Comparison of ENCODE assay signal across 8 mouse cellular contexts in the genomic region with DNA sequence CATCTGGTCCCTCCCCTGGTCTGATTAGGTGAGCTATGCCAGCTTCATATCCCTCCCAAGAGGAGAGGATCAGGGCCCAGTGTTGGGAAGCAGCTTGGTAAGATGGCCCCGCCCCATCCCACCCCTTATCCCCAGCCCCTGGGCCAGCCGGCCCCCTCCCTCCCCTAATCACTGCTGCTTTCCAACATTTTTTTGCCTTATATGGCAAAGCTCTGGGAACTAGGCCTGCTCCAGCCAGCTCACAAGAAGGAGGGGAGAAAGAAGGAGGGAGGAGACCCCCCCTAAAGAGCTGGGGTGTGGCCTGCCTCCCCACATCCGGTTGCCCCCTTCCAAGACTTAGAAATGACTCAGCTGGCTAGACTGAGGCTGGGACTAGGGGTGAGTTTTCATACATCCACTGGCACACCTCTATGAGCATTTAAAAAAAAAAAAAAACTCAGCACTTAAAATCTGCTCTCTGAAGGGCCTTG. TPM values are rescaled to one million over a fixed set of nuclear protein-coding genes. Genes with fewer than 3 reads are reported as not detected.
DNase-seq lines count a peak whose midpoint lies in the region; ATAC-seq lines count a peak whose summit lies in the region.

No protein-coding gene starts in this region.

- 0 out of 2 replicates have a peak, but pooled peaks have one; percentile 15 for ATAC-seq in forebrain, embryonic 11.5 days (replicated peaks; ENCODE audit: low FRiP score)
- peak; percentile 35; the same call in 1 of the 2 replicates for ATAC-seq in limb, embryonic 11.5 days (ENCODE audit: insufficient number of reproducible peaks, low FRiP score, low TSS enrichment, low read depth)
- ATAC-seq in midbrain, embryonic 11.5 days (ENCODE audit: low FRiP score) = peak; percentile 43

- 33% methylated on average over 3 of the region's 3 CpGs for WGBS in forebrain, embryonic 11.5 days
- WGBS in limb, embryonic 11.5 days = 18% methylated on average over 3 of the region's 3 CpGs
- WGBS in midbrain, embryonic 11.5 days = 27% methylated on average over 2 of the region's 3 CpGs

- H3K27me3 ChIP-seq in forebrain, embryonic 11.5 days (ENCODE audit: control insufficient read depth, insufficient read depth, low read length) = no peaks in the 10 kb centered on the region
- H3K27me3 ChIP-seq in limb, embryonic 11.5 days (ENCODE audit: control insufficient read depth, insufficient read depth, low read length) = no peaks in the 10 kb centered on the region
- no peaks in the 10 kb centered on the region for H3K27me3 ChIP-seq in midbrain, embryonic 11.5 days (ENCODE audit: control insufficient read depth, insufficient read depth, low read length)

- no peak overlapping the region for H3K27ac ChIP-seq in forebrain, embryonic 11.5 days (ENCODE audit: low read depth, low read length)
- no peak overlapping the region for H3K27ac ChIP-seq in limb, embryonic 11.5 days (replicated peaks; ENCODE audit: low read depth, low read length)
- no peak overlapping the region; the same call in 1 of the 2 replicates for H3K27ac ChIP-seq in midbrain, embryonic 11.5 days (ENCODE audit: low read depth, low read length)

- peak; percentile 64 to 67 for DNase-seq in adrenal gland, adult (ENCODE audit: inconsistent age in 2 of 2, low spot score in 1 of 2)
- DNase-seq in adrenal gland, postnatal 4 days (ENCODE audit: low spot score in 2 of 2) = no peak
- peak; percentile 45 for DNase-seq in T-cell, adult 2 months (ENCODE audit: low spot score)
- DNase-seq in forebrain, embryonic 11.5 days (ENCODE audit: low spot score) = peak; percentile 63
- DNase-seq in heart, postnatal 36 days = peak; percentile 52 to 56
- DNase-seq in limb, embryonic 11.5 days (ENCODE audit: low spot score) = peak; percentile 68
- no peak for DNase-seq in midbrain, embryonic 11.5 days (ENCODE audit: low spot score, missing footprints)
- DNase-seq in thymus, postnatal 0 days (ENCODE audit: low spot score) = peak; percentile 61

- H3K4me2 ChIP-seq in forebrain, embryonic 11.5 days (ENCODE audit: low read depth, low read length, severe bottlenecking) = peak overlapping the region; percentile 61
- H3K4me2 ChIP-seq in limb, embryonic 11.5 days (ENCODE audit: low read depth, severe bottlenecking) = peak overlapping the region; percentile 60
- peak overlapping the region; percentile 71 for H3K4me2 ChIP-seq in midbrain, embryonic 11.5 days

- no peaks in the 10 kb centered on the region for H3K9me3 ChIP-seq in forebrain, embryonic 11.5 days (ENCODE audit: control insufficient read depth, low read length)
- no peaks in the 10 kb centered on the region for H3K9me3 ChIP-seq in limb, embryonic 11.5 days (ENCODE audit: control insufficient read depth, low read length)
- H3K9me3 ChIP-seq in midbrain, embryonic 11.5 days (ENCODE audit: control insufficient read depth, low read length) = no peaks in the 10 kb centered on the region

- no peaks in the 10 kb centered on the region for H3K4me1 ChIP-seq in forebrain, embryonic 11.5 days (replicated peaks; ENCODE audit: control insufficient read depth, insufficient read depth, low read length)
- no peaks in the 10 kb centered on the region for H3K4me1 ChIP-seq in limb, embryonic 11.5 days (ENCODE audit: control insufficient read depth, insufficient read depth, low read length)
- 0 out of 2 replicates have a peak, but pooled peaks cover 3% of the 10 kb centered on the region for H3K4me1 ChIP-seq in midbrain, embryonic 11.5 days (ENCODE audit: control insufficient read depth, insufficient read depth, low read length)

- peaks cover 3% of the 10 kb centered on the region; the same call in 1 of the 2 replicates for H3K36me3 ChIP-seq in forebrain, embryonic 11.5 days (ENCODE audit: control insufficient read depth, insufficient read depth, low read length)
- H3K36me3 ChIP-seq in limb, embryonic 11.5 days (ENCODE audit: control insufficient read depth, insufficient read depth, low read length) = peaks cover 8% of the 10 kb centered on the region; the same call in 1 of the 2 replicates
- H3K36me3 ChIP-seq in midbrain, embryonic 11.5 days (ENCODE audit: control insufficient read depth, insufficient read depth, low read length) = peaks cover 10% of the 10 kb centered on the region; the same call in 1 of the 2 replicates

- intact Hi-C loops in heart, postnatal 36 days (cut with DNase I) = loop anchor here (5.0 kb wide), 2 partner anchors 108 to 127 kb away; partner anchors contain the start of gene Lage3

- H3K9ac ChIP-seq in forebrain, embryonic 11.5 days (ENCODE audit: low read length) = peak overlapping the region; percentile 76
- peak overlapping the region; percentile 0 for H3K9ac ChIP-seq in limb, embryonic 11.5 days (ENCODE audit: low read length)
- H3K9ac ChIP-seq in midbrain, embryonic 11.5 days (ENCODE audit: low read length) = peak overlapping the region; percentile 73

- H3K4me3 ChIP-seq in forebrain, embryonic 11.5 days (ENCODE audit: low read depth, low read length) = peak overlapping the region; percentile 54
- H3K4me3 ChIP-seq in limb, embryonic 11.5 days (ENCODE audit: low read depth, low read length) = peak overlapping the region; percentile 60
- H3K4me3 ChIP-seq in midbrain, embryonic 11.5 days (ENCODE audit: low read depth, low read length) = peak overlapping the region; percentile 56

RNA-seq across cellular contexts. Expression of gene Flna, which starts 5.0 kb away (rescaled TPM):
- 100 to 1,000 TPM; 207 to 261 TPM for total RNA-seq in adrenal gland, postnatal 4 days (2021)
- 242 and 249 TPM in 2 replicates for polyA plus RNA-seq in forebrain, embryonic 11.5 days (2014; fragmentation: Nextera tagmentation; extraction: Ambion mirVana)
- total RNA-seq in heart, postnatal 36 days (2021) = 10 to 100 TPM; 88.3 to 97.0 TPM
- polyA plus RNA-seq in limb, embryonic 11.5 days (2014; fragmentation: Nextera tagmentation; extraction: Ambion mirVana) = 281 and 303 TPM in 2 replicates
- polyA plus RNA-seq in midbrain, embryonic 11.5 days (2014; fragmentation: Nextera tagmentation; extraction: Ambion mirVana) = 178 and 185 TPM in 2 replicates
- 108 and 110 TPM in 2 replicates for polyA plus RNA-seq in thymus, postnatal 0 days (2015; fragmentation: Nextera tagmentation; extraction: Ambion mirVana)

RNA-seq across cellular contexts. Expression of gene Emd, which starts 9.8 kb away (rescaled TPM):
- 10 to 100 TPM; 46.9 to 51.7 TPM for total RNA-seq in adrenal gland, postnatal 4 days (2021)
- 27.0 and 28.0 TPM in 2 replicates for polyA plus RNA-seq in forebrain, embryonic 11.5 days (2014; fragmentation: Nextera tagmentation; extraction: Ambion mirVana)
- 10 to 100 TPM; 28.2 to 34.0 TPM for total RNA-seq in heart, postnatal 36 days (2021)
- 34.9 and 38.2 TPM in 2 replicates for polyA plus RNA-seq in limb, embryonic 11.5 days (2014; fragmentation: Nextera tagmentation; extraction: Ambion mirVana)
- polyA plus RNA-seq in midbrain, embryonic 11.5 days (2014; fragmentation: Nextera tagmentation; extraction: Ambion mirVana) = 24.3 and 25.2 TPM in 2 replicates
- polyA plus RNA-seq in thymus, postnatal 0 days (2015; fragmentation: Nextera tagmentation; extraction: Ambion mirVana) = 19.6 and 22.5 TPM in 2 replicates

RNA-seq across cellular contexts. Expression of gene Rpl10, which starts 26.0 kb away (rescaled TPM):
- 100 to 1,000 TPM; 472 to 522 TPM for total RNA-seq in adrenal gland, postnatal 4 days (2021)
- 614 and 677 TPM in 2 replicates for polyA plus RNA-seq in forebrain, embryonic 11.5 days (2014; fragmentation: Nextera tagmentation; extraction: Ambion mirVana)
- 100 to 1,000 TPM; 178 to 213 TPM for total RNA-seq in heart, postnatal 36 days (2021)
- 867 and 882 TPM in 2 replicates for polyA plus RNA-seq in limb, embryonic 11.5 days (2014; fragmentation: Nextera tagmentation; extraction: Ambion mirVana)
- 661 and 713 TPM in 2 replicates for polyA plus RNA-seq in midbrain, embryonic 11.5 days (2014; fragmentation: Nextera tagmentation; extraction: Ambion mirVana)
- polyA plus RNA-seq in thymus, postnatal 0 days (2015; fragmentation: Nextera tagmentation; extraction: Ambion mirVana) = 838 and 891 TPM in 2 replicates

RNA-seq across cellular contexts. Expression of gene Taz, which starts 37.1 kb away (rescaled TPM):
- 100 to 1,000 TPM in 1 of 2 experiments, 10 to 100 TPM in 1; 95.2 to 102 TPM for total RNA-seq in adrenal gland, postnatal 4 days (2021)
- 58.1 and 64.3 TPM in 2 replicates for polyA plus RNA-seq in forebrain, embryonic 11.5 days (2014; fragmentation: Nextera tagmentation; extraction: Ambion mirVana)
- total RNA-seq in heart, postnatal 36 days (2021) = 10 to 100 TPM; 48.4 to 51.9 TPM
- 63.1 and 72.0 TPM in 2 replicates for polyA plus RNA-seq in limb, embryonic 11.5 days (2014; fragmentation: Nextera tagmentation; extraction: Ambion mirVana)
- 57.9 and 60.9 TPM in 2 replicates for polyA plus RNA-seq in midbrain, embryonic 11.5 days (2014; fragmentation: Nextera tagmentation; extraction: Ambion mirVana)
- polyA plus RNA-seq in thymus, postnatal 0 days (2015; fragmentation: Nextera tagmentation; extraction: Ambion mirVana) = 66.0 and 71.6 TPM in 2 replicates

RNA-seq across cellular contexts. Expression of gene Dnase1l1, which starts 37.5 kb away (rescaled TPM):
- total RNA-seq in adrenal gland, postnatal 4 days (2021) = 10 to 100 TPM; 13.5 to 16.4 TPM
- polyA plus RNA-seq in forebrain, embryonic 11.5 days (2014; fragmentation: Nextera tagmentation; extraction: Ambion mirVana) = 3.5 and 5.2 TPM in 2 replicates
- total RNA-seq in heart, postnatal 36 days (2021) = 10 to 100 TPM; 16.1 to 20.6 TPM
- 5.4 and 5.8 TPM in 2 replicates for polyA plus RNA-seq in limb, embryonic 11.5 days (2014; fragmentation: Nextera tagmentation; extraction: Ambion mirVana)
- 4.3 and 4.4 TPM in 2 replicates for polyA plus RNA-seq in midbrain, embryonic 11.5 days (2014; fragmentation: Nextera tagmentation; extraction: Ambion mirVana)
- 8.1 and 9.0 TPM in 2 replicates for polyA plus RNA-seq in thymus, postnatal 0 days (2015; fragmentation: Nextera tagmentation; extraction: Ambion mirVana)

Comparison
In these comparisons a context has a peak if more than half of its experiments do, and no peak if none do; other contexts are left out.
1. DNase-seq: peak in adrenal gland, adult (2 of 2), T-cell, adult 2 months (single experiment), forebrain, embryonic 11.5 days (single experiment), heart, postnatal 36 days (2 of 2), limb, embryonic 11.5 days (single experiment) and thymus, postnatal 0 days (single experiment); none in adrenal gland, postnatal 4 days (0 of 2) and midbrain, embryonic 11.5 days (single experiment).
2. H3K9ac ChIP-seq: peak in every context shown above with its lines; median percentile 76 in forebrain, embryonic 11.5 days; 73 in midbrain, embryonic 11.5 days; 0 in limb, embryonic 11.5 days.
3. Peak in every context shown above with its lines, with median percentiles within 50 percentile points of each other: ATAC-seq, H3K4me2 ChIP-seq and H3K4me3 ChIP-seq.